Mouse (Mus musculus) G1E (cell line): ENCODE data around the gene Serp2.

Source experiments
- CTCF ChIP-seq: IDR thresholded peaks from 2 replicates; pipeline ENCODE4 v1.5.1; 2012; ENCODE audit warnings: low read depth, low read length, inconsistent platforms, mixed read lengths
- GATA2 ChIP-seq: IDR thresholded peaks from 2 replicates; pipeline ENCODE4 v1.6.1; 2012; ENCODE audit warnings: low read depth, low read length, inconsistent platforms, borderline replicate concordance

DNA sequence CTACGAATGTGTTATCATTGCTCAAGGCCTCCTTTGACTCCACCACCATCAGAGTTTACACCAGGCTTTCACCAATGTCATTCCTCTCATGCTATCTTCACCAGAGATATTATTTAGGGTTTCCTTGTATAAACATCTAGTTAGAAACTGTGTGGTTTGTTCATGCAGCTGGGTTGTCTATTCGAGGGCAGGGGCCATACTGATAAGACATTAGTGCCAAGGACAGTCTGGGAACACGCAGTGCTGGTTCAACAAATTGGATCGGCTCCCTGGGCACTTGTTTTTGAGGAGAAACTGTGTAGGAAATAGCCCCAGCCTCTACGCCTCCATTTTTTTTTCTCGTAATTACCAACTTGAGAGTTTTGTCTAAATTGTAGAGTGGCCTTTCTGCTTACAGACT lies 35.4 kb upstream of the Serp2 start:
- TF ChIP-seq CTCF (no peak), GATA2 (no peak)
